Mouse (Mus musculus) left cerebral cortex, adult 2 months (tissue): ENCODE measurements at regions not wholly inside any gene's neighbourhood (a gene's known extent, or its start where the extent isn't known, plus 50 kb on each side); places are given as distances from the start of the nearest gene placed in this dataset.

Source experiments
- DNase-seq, 2 experiments: peaks; one replicate each; pipeline ENCODE4 v3.0.0; 2021 to 2022; ENCODE audit warnings: low spot score in 2 of 2, mixed read lengths in 1 of 2; ENCODE audit errors: extremely low spot score in 1 of 2
- H3K27ac ChIP-seq: fragments of 200-600 bp; 2 replicates; pipeline ENCODE4 v1.8.1; 2022
- H3K4me3 ChIP-seq: fragments of 200-600 bp; 2 replicates; pipeline ENCODE4 v1.8.1; 2022
- CTCF ChIP-seq: fragments of 200-600 bp; IDR thresholded peaks from 2 replicates; pipeline ENCODE4 v1.8.1; 2022; ENCODE audit warnings: antibody characterized with exemption, mild to moderate bottlenecking, moderate library complexity
- intact Hi-C: fragments of 180-260 bp; cut with DNase I; formaldehyde crosslinking; loops from one replicate; pipeline ENCODE4 v1.15.1; 2025

GRCm38 (mm10) chr5:54543556-54544061 is 545.3 kb downstream of the Stim2 start:
- no peak overlapping the region for H3K27ac ChIP-seq
- no peak for DNase-seq
- no peak overlapping the region for H3K4me3 ChIP-seq
- intact Hi-C loops, result no loop called here
- TF ChIP-seq CTCF, result no peak

- TF ChIP-seq CTCF, result no peak
- Histone ChIP-seq H3K27ac (no peak overlapping the region), H3K4me3 (no peak overlapping the region)
- intact Hi-C loops, result no loop called here
- DNase-seq, result no peak
These were observed 580.2 kb downstream of the Stim2 start for GRCm38 (mm10) chr5:54578519-54578918.

GRCm38 (mm10) chr5:54579458-54579857 is 581.2 kb downstream of the Stim2 start:
- intact Hi-C loops, result no loop called here
- H3K27ac ChIP-seq, result no peak overlapping the region
- no peak for TF ChIP-seq CTCF
- DNase-seq, result no peak
- no peak overlapping the region for H3K4me3 ChIP-seq

- no peak for TF ChIP-seq CTCF
- DNase-seq, result no peak
- no peak overlapping the region for H3K27ac ChIP-seq
- no peak overlapping the region for H3K4me3 ChIP-seq
- intact Hi-C loops, result loop anchor here (2.0 kb wide), 1 partner anchor 347 kb away; no protein-coding TSS in a partner anchor
These were observed 583.9 kb downstream of the Stim2 start for GRCm38 (mm10) chr5:54582175-54582574.

GRCm38 (mm10) chr5:54588332-54589020 is 590.2 kb downstream of the Stim2 start:
- H3K4me3 ChIP-seq, result no peak overlapping the region
- TF ChIP-seq CTCF, result peak; percentile 56
- intact Hi-C loops, result no loop called here
- H3K27ac ChIP-seq, result no peak overlapping the region
- no peak for DNase-seq

- no peak overlapping the region for H3K4me3 ChIP-seq
- DNase-seq, result no peak
These were observed 612.7 kb downstream of the Stim2 start for GRCm38 (mm10) chr5:54610957-54611356.

GRCm38 (mm10) chr5:54622733-54623132 is 624.4 kb downstream of the Stim2 start:
- intact Hi-C loops, result no loop called here
- no peak overlapping the region for H3K4me3 ChIP-seq
- no peak for DNase-seq
- H3K27ac ChIP-seq, result no peak overlapping the region
- TF ChIP-seq CTCF, result no peak

More at GRCm38 (mm10) chr5:54610957-54611356, 612.7 kb downstream of the Stim2 start:
- no peak for TF ChIP-seq CTCF
- no peak overlapping the region for H3K27ac ChIP-seq
- intact Hi-C loops, result no loop called here

GRCm38 (mm10) chr5:54632281-54632680 is 634.0 kb downstream of the Stim2 start:
- intact Hi-C loops, result no loop called here

More at GRCm38 (mm10) chr5:54632281-54632680, 634.0 kb downstream of the Stim2 start:
- no peak overlapping the region for H3K4me3 ChIP-seq
- DNase-seq, result peak in 1 of 2 experiments; percentile 10
- no peak overlapping the region for H3K27ac ChIP-seq
- TF ChIP-seq CTCF, result no peak
